Mouse (Mus musculus): ENCODE measurements around the gene Frmd3.
"Not testable (repeated sequence)": the region's sequence is repeated elsewhere in the genome, so short reads cannot be mapped to it uniquely, and the experiment has no call there.

Frmd3 gene

DNA sequence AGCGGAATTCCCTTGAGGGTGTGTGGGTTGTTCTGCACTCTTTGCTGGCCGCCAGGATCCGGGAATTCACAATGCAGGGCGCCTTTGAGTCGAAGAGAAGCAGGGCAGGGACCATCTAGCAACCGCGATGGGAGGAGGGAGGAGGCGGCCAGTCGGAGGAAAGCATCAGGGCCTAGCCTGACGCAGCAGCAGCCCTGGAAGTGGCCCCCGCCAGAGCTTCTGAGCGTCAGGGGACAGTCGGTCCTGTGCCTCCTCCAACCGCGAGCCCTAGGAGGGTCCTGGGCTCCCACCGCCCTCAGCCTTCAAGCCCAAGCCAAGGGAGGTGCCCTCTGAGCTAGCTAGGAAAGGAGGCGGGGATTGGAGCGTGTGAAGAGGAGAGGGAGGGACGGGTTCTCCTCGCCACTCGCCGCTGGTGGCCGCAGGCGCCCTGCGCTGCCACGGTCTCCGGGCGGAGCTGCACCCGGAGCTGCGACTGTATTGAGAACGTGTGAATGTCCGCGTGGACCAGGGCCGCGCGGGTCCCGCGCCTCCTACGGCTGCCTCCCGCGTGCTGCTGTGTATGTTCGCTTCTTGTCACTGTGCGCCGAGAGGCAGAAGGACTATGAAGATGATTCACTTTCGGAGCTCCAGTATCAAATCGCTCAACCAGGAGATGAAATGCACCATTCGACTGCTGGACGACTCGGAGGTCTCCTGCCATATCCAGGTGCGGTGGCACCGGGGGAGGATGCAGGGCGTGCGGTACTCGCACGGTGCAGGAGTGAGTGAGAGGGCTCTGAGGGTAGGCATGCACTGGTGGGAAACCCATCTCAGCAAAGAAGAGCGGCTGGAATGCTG is at the start of gene Frmd3:
Gene Frmd3 (plus strand): TSS at position 232 of the 837 bp plus-strand sequence.
- DNase-seq (ENCODE audit: low spot score): no peak

DNA sequence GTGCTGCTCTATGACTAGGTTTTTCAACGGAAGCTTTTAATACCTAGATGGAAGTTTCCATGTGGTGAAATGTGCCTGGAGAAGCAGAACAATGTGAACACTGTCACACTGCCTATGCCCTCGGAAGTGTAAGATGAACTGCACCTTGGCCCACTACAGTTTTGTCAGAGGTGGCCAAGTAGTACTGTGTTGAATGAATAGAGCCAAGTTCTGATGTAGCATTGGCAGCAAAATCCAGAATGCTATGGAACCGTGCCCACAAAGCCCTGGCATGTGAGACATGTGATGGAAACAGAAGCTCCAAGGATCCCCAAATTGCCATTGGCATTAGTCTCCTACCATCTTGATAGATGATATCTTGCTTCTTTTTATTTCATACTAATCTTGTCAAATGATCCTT is 32.8 kb upstream of the Frmd3 start:
- DNase-seq (ENCODE audit: low spot score): no peak

DNA sequence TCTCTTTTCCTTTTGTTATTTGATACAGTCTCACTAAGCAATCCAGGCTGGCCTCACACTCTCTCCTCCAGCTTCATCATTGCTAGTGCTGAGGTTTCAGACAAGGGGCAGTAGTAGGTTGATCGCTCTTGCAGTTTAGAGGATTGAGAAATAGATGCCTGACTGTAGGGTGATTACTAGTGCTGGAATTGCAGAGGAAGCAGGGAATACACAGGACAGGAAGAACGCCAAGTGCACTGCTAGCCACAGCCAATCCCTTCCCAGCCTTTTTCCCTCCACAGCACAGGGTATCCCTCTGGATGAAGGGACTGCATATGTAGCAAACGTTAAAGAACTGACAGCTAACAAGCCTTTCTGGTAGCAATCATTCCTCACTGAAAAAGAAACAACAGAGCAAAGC is 965 bp upstream of the Frmd3 start:
- no peak for DNase-seq (ENCODE audit: low spot score)

DNA sequence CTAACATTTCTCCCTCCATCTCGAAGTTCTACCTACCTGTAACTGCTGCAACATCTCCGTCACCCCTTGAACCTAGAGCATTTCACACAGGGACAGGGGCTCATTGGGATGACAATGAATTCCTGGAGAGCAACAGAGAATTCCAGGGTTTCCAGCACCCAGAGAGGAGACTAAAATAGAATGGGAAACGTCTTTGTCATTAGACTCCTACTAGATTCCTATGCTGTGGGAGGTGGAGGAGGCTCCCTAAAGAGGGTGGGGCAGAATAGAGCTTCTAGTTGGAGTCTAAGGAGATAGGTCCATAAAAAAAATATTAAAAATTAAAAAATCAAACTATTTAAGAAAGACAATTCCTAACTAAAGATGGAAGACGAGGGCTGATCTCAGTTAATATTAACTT is 542 bp upstream of the Frmd3 start:
- no peak for DNase-seq (ENCODE audit: low spot score)

DNA sequence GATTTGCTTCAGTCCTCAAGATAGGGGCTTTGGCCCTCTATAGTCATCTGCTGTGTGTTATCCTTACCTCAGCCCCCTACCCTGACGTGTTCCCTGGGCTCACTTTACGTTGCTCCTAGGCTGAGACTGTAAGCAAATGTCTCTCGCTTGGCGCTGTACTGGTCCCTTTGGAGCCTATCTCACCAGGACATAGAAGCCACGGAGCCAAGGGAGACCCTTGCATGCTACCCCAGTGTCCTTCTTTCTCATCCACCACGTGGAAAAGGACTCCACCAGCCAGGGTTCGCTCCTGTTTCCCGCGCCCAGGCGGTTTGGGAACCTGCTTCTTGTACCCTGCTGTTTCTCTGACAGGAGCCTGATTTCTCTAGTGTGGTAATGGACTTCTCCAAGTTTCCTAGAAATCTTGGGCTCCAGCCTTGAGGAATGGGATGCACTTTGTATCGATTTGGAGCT is 832 bp downstream of the Frmd3 start:
- no peak for DNase-seq (ENCODE audit: low spot score)

DNA sequence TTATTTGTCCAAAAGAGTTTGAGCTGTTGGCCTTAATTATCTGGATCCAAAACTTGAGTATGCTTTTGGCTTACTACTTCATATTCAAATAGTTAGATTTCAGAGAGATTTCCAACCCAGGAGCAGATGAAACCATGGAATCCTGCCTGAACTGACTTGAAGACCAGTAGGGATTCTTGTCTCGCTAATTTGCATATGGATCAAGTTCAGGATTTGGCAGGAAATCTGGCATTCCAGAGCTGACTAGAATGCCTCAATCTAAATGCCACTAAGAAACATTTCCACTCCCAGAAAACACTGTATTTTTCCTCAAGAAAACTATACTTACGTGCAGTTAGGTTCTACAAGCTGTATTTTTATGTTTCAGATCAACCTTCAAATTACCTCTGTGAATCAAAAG is 6.8 kb downstream of the Frmd3 start:
- no peak for DNase-seq (ENCODE audit: low spot score)

DNA sequence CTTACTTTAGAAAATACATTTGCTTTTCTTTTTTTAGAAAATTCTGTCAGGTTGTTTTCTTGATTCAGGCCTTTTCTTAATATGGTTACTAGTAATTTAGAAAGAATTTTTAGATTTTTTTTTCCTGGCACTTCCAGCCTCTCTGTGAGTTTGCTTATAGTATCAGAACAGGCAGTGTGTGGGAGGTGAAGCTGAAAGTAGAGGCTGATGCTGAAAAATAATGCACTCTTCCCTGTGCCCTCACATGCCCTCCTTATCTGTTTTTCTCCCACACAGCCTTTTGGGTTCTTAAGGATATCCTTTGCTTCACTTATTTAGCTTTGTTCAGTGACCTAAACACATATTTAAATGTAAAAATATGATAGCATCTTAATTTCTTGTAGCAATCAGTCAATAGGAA is 30.0 kb downstream of the Frmd3 start:
- DNase-seq (ENCODE audit: low spot score): no peak

DNA sequence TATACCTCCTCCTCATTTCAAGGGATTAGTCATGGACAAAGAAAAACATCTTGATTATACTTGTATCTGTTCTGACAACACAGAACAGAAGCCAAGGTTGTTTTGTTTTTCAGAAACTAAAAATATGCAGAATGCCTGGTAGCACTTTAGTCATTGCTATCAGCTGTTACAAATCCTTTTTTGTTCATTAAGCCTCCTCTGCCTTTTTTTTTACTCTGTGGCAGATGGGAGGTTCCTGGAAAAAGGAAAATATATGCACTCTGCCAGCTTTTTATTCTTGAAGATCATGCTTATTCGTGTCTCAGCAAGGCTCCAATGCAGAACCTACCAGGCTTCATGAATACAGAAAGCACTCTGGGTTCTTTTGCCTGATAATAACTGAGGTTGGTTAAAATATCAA is 38.5 kb downstream of the Frmd3 start:
- DNase-seq (ENCODE audit: low spot score): no peak

DNA sequence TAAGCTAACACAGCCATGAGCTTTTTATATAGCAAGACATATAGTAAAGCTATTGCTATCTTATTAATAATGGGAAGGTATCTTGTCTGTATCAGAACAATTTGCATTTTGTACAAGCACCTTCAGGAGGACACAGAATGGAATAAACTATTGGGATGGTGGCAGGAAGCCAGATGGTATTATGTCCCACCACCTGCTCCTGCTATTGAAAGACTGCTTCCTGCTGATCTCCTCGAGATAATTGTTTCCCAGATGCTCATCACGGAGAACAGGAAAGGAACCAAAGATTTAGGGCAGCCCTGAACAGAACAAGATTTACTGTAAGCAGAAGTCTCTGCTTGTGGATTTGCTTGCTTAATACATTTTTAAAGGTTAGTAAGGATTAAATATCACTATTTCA is 63.5 kb downstream of the Frmd3 start:
- DNase-seq (ENCODE audit: low spot score): no peak

DNA sequence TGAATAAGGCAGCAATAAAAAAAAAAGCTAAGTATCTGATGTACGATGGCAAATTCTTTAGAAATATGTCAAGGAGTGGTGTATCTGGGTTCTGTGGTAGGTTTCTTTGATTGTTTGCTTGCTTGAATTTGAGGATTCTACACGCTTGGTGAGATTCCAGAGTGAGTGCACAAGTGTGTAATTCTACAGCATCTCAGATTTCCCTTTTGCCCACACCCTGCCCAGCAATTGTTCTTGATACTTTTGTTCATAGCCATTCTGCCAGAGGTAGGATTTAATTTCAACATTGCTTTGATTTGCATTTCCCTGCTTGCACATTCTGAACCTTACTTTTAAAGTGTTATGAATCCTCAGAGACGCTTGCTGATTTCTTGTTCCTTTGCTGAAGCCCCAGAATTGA is 97.6 kb downstream of the Frmd3 start:
- no peak for DNase-seq (ENCODE audit: low spot score)

DNA sequence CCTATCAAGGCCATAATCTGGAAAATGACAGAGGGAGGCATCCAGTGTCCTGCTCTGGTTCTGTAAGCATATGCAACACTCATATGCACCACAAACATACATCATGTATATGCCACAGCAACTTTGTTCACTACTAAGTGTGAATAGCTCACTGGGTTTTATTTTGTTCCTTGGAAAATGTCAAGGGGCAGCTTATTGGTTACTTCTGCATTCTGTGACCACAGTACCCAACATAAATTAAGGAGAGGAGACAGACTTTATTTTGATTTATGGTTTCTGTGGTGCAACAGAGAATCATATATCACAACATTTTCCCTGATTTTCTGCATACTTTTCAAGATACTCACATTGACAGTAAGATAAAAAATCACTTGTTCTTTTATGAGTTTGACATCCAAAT is 178.3 kb downstream of the Frmd3 start:
- DNase-seq (ENCODE audit: low spot score): no peak

DNA sequence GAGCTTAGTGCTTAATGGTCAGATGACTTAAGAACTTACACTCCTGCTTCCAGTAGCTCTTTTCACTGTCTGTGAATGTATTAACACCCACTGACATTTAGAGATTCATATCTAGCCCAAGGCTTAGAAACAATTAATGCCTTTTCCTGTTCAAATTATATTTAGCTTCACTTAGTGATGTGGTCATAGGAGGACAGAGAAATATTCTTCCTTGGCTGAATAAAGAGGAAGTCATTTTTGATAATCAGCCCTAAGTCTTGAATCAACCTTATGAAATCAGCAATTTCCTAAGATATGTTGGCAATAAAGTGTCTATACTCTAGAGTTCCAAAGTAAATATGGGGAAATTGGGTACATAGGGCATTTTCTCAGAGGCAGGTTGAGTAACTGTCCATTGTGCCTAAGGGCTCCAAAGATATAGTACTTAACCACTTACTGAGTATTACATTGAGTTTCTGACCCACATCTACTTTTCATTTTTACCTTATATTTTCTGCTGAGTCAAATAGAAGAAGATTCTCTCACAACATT is 188.1 kb downstream of the Frmd3 start:
- DNase-seq (ENCODE audit: low spot score): no peak

DNA sequence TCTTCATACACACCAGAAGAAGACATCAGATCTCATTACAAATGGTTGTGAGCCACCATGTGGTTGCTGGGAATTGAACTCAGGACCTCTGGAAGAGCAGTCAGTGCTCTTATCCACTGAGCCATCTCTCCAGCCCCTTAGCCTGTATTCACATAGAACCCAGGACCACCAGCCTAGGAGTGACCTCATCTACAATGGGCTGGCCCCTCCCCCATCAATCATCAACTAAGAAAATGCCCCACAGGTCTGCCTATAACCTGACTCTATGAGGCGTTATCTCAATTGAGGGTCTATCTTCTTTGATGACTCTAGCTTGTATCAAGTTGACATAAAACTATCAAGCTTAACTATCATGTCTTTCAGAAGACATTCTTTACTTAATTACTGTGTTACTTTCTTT is 208.5 kb downstream of the Frmd3 start:
- not testable (repeated sequence) for DNase-seq (ENCODE audit: low spot score)

DNA sequence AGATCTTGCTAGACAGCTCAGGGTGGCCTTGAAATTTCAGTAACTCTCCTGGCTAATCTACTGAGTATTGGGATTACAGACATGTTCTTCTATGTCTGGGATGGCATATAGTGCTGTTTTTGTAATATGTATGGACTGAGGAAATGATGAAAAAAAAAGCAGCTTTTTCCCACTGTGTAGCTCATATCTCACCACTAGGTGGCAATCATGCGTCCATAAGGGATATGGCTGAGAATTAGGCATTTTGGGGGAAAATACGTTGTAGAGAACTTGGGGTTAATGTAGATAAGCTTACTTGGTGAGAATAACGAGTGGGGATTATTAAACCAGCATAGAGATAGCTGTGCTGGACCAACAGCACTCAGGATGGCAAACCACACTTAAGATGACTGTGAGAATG is 209.1 kb downstream of the Frmd3 start:
- DNase-seq (ENCODE audit: low spot score): no peak

DNA sequence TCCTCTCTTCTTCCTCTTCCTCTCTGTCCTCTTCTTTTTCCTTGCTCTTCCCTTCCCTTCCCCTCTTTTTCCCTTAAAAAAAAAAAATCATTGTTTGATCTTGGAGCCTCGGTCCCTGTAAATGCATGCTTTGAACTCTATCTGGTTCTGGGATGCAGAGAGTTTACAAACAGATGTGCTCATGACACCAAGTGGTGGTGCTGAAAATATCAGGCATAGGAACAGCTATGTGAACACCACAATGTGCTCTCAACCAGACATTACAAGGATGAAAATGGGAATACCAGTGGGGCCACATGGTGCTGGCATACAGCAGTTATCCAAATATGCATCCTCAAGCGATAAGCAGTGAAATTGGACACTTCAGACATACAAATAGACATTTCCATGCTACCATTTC is 211.0 kb downstream of the Frmd3 start:
- no peak for DNase-seq (ENCODE audit: low spot score)

DNA sequence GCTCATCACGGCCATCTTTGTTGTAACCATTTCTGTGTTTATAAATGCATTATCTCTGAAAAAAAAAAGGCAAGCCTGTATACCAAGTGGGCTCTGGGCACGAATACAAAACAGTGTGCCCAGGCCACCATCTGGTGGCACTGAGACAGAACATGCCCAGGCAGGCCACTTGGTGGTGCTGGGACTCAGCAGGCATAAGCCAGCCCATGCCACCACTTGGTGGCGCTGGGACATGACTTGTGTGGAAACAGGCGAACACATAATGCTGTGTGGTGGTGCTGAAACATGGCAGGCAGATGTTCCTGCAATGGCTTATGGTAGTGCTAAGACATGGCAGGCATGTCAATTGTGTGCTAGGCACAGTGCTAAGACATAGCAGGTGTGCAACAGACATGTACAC is 217.8 kb downstream of the Frmd3 start:
- peak; percentile 36 for DNase-seq (ENCODE audit: low spot score)

DNA sequence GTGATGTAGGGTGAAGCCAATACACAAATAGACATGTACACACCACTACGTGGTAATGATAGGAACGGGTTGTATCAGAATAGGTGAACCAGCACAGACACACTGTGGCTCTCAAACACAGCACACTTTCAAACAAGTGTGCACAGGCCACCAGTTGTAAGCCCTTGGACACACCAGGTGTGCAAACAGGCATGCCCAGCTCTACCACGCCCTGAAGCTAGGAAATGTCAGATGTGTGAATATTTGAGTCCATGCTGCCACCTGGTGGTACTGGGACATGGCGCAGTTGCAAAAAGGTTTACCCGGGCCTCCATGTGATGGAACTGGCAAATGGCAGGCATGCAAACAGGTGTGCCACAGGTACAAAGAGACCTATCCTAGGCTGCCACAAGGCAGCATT is 218.2 kb downstream of the Frmd3 start:
- peak; percentile 45 for DNase-seq (ENCODE audit: low spot score)

DNA sequence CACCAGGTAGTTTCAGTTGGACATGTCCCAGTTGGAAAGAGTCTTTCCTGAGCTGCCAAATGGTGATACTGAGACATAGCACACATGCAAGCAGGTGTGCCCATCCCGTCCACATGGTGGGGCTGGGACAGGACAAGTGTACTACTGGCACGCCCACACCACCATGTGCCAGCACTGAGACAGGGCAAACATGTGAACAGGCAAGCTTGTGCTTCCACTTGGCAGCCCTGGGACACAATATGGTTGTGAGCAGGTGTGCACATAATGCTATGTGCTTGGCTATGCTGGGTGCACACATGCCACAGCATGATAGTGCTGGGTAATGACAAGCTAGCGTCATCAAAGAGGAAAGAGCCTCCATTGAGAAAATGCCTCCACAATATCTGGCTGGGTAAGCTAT is 220.3 kb downstream of the Frmd3 start:
- no peak for DNase-seq (ENCODE audit: low spot score)

DNA sequence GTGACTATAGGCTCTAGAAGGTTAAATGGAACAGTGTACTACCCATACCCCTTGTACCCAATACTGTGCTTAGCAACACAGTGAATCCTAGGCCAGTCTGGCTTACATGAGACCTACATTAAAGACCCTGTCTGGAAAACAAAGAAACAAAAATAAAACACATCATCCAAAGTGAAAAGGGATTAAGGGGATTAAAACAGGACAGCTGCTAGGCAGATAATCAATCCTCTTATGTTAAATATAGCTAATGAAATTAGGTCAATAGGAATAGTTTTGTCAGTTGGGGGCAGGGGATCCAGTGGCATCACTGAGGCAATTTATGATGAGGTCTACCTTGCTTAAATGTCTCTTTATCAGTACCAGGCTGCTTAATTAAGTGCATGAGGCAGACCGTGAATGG is 228.9 kb downstream of the Frmd3 start, which contains the start of gene Kdm4c:
Gene Kdm4c (plus strand): TSS at position 322 of the 400 bp plus-strand sequence.
- DNase-seq (ENCODE audit: low spot score): no peak
